Mouse (Mus musculus) CH12.LX (cell line): ENCODE results near the gene Nfatc2. TPM values are rescaled to one million over a fixed set of nuclear protein-coding genes. Genes with fewer than 3 reads are reported as not detected.

Source experiments
- DNase-seq: peaks from one replicate; pipeline ENCODE4 v3.0.0-alpha.2; 2013; ENCODE audit errors: extremely low read depth
- H3K27ac ChIP-seq: 2 replicates; pipeline ENCODE4 v1.5.1; 2012; ENCODE audit warnings: low read depth, mild to moderate bottlenecking, control low read depth, moderate library complexity; ENCODE audit not compliant: insufficient read depth
- H3K27me3 ChIP-seq: replicated peaks from 2 replicates; pipeline ENCODE3; 2012; ENCODE audit warnings: inconsistent platforms
- H3K36me3 ChIP-seq, 2 experiments: replicated peaks in 1 of 2; 2 replicates each; pipeline versions ENCODE3 to v1.6.1; 2012; ENCODE audit warnings: inconsistent platforms in 1 of 2, low read length in 1 of 2, mild to moderate bottlenecking in 1 of 2, mixed read lengths in 1 of 2, moderate library complexity in 1 of 2; ENCODE audit not compliant: control insufficient read depth in 1 of 2, insufficient read depth in 1 of 2
- H3K4me1 ChIP-seq, 2 experiments: 2 replicates each; pipeline ENCODE4 v1.6.1; 2012; ENCODE audit warnings: inconsistent platforms in 1 of 2, moderate library complexity in 1 of 2; ENCODE audit not compliant: insufficient read depth in 2 of 2, control insufficient read depth in 1 of 2
- H3K4me2 ChIP-seq: 2 replicates; pipeline ENCODE4 v1.6.1; 2012; ENCODE audit warnings: low read depth, mild to moderate bottlenecking, control low read depth; ENCODE audit not compliant: poor library complexity, insufficient read depth, severe bottlenecking
- H3K4me3 ChIP-seq, 3 experiments: fragments of 150-350 bp in 1 of 3; sonication (generic) in 1 of 3; replicated peaks in 1 of 3; 2 replicates each; pipeline versions ENCODE3 to v1.5.1; 2011 to 2012; ENCODE audit warnings: low read depth in 2 of 3, low read length in 2 of 3, mild to moderate bottlenecking in 2 of 3, moderate library complexity in 2 of 3, control low read depth in 1 of 3, improper control_type of control experiment in 1 of 3, inconsistent platforms in 1 of 3, mixed read lengths in 1 of 3; ENCODE audit not compliant: poor library complexity in 1 of 3
- H3K79me2 ChIP-seq: replicated peaks from 2 replicates; pipeline ENCODE4 v1.6.1; 2012; ENCODE audit warnings: mild to moderate bottlenecking, moderate library complexity; ENCODE audit not compliant: control insufficient read depth, poor library complexity, insufficient read depth, severe bottlenecking; ENCODE audit errors: extremely low read depth
- H3K9ac ChIP-seq: 2 replicates; pipeline ENCODE4 v1.6.1; 2012; ENCODE audit warnings: low read depth, mild to moderate bottlenecking, control low read depth, moderate library complexity; ENCODE audit not compliant: insufficient read depth
- H3K9me3 ChIP-seq: replicated peaks from 2 replicates; pipeline ENCODE3; 2012; ENCODE audit warnings: low read length, inconsistent platforms, mixed read lengths
- CHD2 ChIP-seq: IDR thresholded peaks from 2 replicates; pipeline ENCODE4 v1.6.1; 2011; ENCODE audit warnings: low read length, improper control_type of control experiment
- CTCF ChIP-seq, 2 experiments: IDR thresholded peaks in 1 of 2; conservative IDR thresholded peaks in 1 of 2; 2 replicates each; pipeline ENCODE4 v1.5.1; 2011 to 2012; ENCODE audit warnings: low read depth in 2 of 2, low read length in 2 of 2, improper control_type of control experiment in 1 of 2, inconsistent platforms in 1 of 2, mild to moderate bottlenecking in 1 of 2, moderate library complexity in 1 of 2
- EP300 ChIP-seq: IDR thresholded peaks from 2 replicates; pipeline ENCODE4 v1.6.1; 2011; ENCODE audit warnings: low read length, improper control_type of control experiment
- ETS1 ChIP-seq: conservative IDR thresholded peaks from 2 replicates; pipeline ENCODE4 v1.6.1; 2012; ENCODE audit warnings: low read depth, mild to moderate bottlenecking, inconsistent platforms, low read length, improper control_type of control experiment, moderate library complexity
- GABPA ChIP-seq: IDR thresholded peaks from 2 replicates; pipeline ENCODE4 v1.6.1; 2012; ENCODE audit warnings: low read depth, low read length, improper control_type of control experiment, inconsistent platforms; ENCODE audit not compliant: insufficient replicate concordance
- JUN ChIP-seq: IDR thresholded peaks from 2 replicates; pipeline ENCODE4 v1.6.1; 2011; ENCODE audit warnings: low read depth, mild to moderate bottlenecking, low read length, improper control_type of control experiment, moderate library complexity; ENCODE audit not compliant: insufficient read depth
- MAZ ChIP-seq: IDR thresholded peaks from 2 replicates; pipeline ENCODE4 v1.6.1; 2012; ENCODE audit warnings: low read depth, mild to moderate bottlenecking, inconsistent platforms, low read length, improper control_type of control experiment, moderate library complexity
- MEF2A ChIP-seq: IDR thresholded peaks from 2 replicates; pipeline ENCODE4 v1.6.1; 2014; ENCODE audit warnings: low read depth, mild to moderate bottlenecking, inconsistent platforms, low read length, improper control_type of control experiment, borderline replicate concordance
- MXI1 ChIP-seq: IDR thresholded peaks from 2 replicates; pipeline ENCODE4 v1.6.1; 2011; ENCODE audit warnings: mild to moderate bottlenecking, low read depth, low read length, improper control_type of control experiment
- MYC ChIP-seq: IDR thresholded peaks from 2 replicates; pipeline ENCODE4 v1.6.1; 2011; ENCODE audit warnings: low read depth, mild to moderate bottlenecking, improper control_type of control experiment, low read length
- NRF1 ChIP-seq: IDR thresholded peaks from 2 replicates; pipeline ENCODE4 v1.6.1; 2014; ENCODE audit warnings: low read depth, mild to moderate bottlenecking, inconsistent platforms, low read length, improper control_type of control experiment, moderate library complexity
- PAX5 ChIP-seq: IDR thresholded peaks from 2 replicates; pipeline ENCODE4 v1.6.1; 2012; ENCODE audit warnings: low read length, inconsistent platforms, mixed read lengths
- RAD21 ChIP-seq: IDR thresholded peaks from 2 replicates; pipeline ENCODE4 v1.6.1; 2011; ENCODE audit warnings: low read depth, mild to moderate bottlenecking, low read length, improper control_type of control experiment, moderate library complexity
- RCOR1 ChIP-seq: conservative IDR thresholded peaks from 2 replicates; pipeline ENCODE4 v1.6.1; 2012; ENCODE audit warnings: low read depth, mild to moderate bottlenecking, inconsistent platforms, low read length, improper control_type of control experiment
- ZC3H11A ChIP-seq: IDR thresholded peaks from 2 replicates; pipeline ENCODE4 v1.6.1; 2012; ENCODE audit warnings: low read depth, mild to moderate bottlenecking, inconsistent platforms, low read length, improper control_type of control experiment
- ZKSCAN1 ChIP-seq: IDR thresholded peaks from 2 replicates; pipeline ENCODE4 v1.6.1; 2012; ENCODE audit warnings: low read depth, inconsistent platforms, low read length, improper control_type of control experiment, borderline replicate concordance
- ZNF384 ChIP-seq: IDR thresholded peaks from 2 replicates; pipeline ENCODE4 v1.6.1; 2012; ENCODE audit warnings: low read depth, low read length, improper control_type of control experiment, inconsistent platforms
- dilution Hi-C: fragments of 300-500 bp; cut with MboI; formaldehyde crosslinking; loops from 2 replicates; pipeline ENCODE4 v1.14.3; 2020; ENCODE audit warnings: low sequenced_read_pairs; ENCODE audit not compliant: extremely low pct_unique_long_range_greater_than_20kb, extremely low pct_ligation_motif_present
- in situ Hi-C: fragments of 300-500 bp; cut with MboI; formaldehyde crosslinking; loops from 3 replicates; pipeline ENCODE4 v1.14.3; 2019; ENCODE audit warnings: low sequenced_read_pairs, low pct_ligation_motif_present, low pct_unique_long_range_greater_than_20kb, mixed read lengths
- polyA plus RNA-seq: library from polyadenylated mRNA; unstranded; fragments of >175 nt; gene quantifications from 2 replicates; pipeline ENCODE4 v1.2.1, GENCODE M21; 2012; ENCODE audit warnings: low read depth; ENCODE audit not compliant: insufficient read length
- total RNA-seq, 2 experiments: library from RNA; depleted of rRNA; stranded (reverse); fragments of 300-350 nt in 1 of 2; fragments of >200 nt in 1 of 2; gene quantifications; 2 replicates each; pipeline ENCODE4 v1.2.3; 2012 to 2014

Nfatc2 gene
- total and polyA plus RNA-seq, 3 experiments = 1.8 to 4.8 (median 3.6) TPM

- Histone ChIP-seq H3K36me3 (peaks cover 6 to 78% of the 10 kb centered on the region in 2 experiments), H3K4me1 (peaks cover 22 to 36% of the 10 kb centered on the region in 2 experiments), H3K9me3 (no peaks in the 10 kb centered on the region), H3K27ac (no peak overlapping the region), H3K4me2 (no peak overlapping the region), H3K4me3 (no peak overlapping the region), H3K9ac (no peak overlapping the region), H3K27me3 (no peaks in the 10 kb centered on the region), H3K79me2 (no peaks in the 10 kb centered on the region; the same call in 1 of the 2 replicates)
- in situ Hi-C loops = no loop called here
- DNase-seq = no peak
- dilution Hi-C loops = no loop called here
- TF ChIP-seq MXI1 (no peak), CTCF (conservative IDR thresholded peaks at IDR 0.05 in 1 of 2, IDR thresholded peaks at IDR 0.05 in 1 of 2; ENCODE audit: low read depth in 2 of 2, low read length in 2 of 2) (no peak), MYC (no peak), MAZ (no peak), ZKSCAN1 (no peak), NRF1 (no peak)
Measured at GRCm38 (mm10) chr2:168552405-168552804, 49.1 kb downstream of the Nfatc2 start.

GRCm38 (mm10) chr2:168551218-168551617 lies 50.2 kb downstream of the Nfatc2 start:
- no peaks in the 10 kb centered on the region; the same call in 1 of the 2 replicates for H3K79me2 ChIP-seq
- H3K27ac ChIP-seq = no peak overlapping the region
- dilution Hi-C loops (no loop called here), in situ Hi-C loops (no loop called here)
- H3K4me2 ChIP-seq = no peak overlapping the region
- peaks cover 16 to 26% of the 10 kb centered on the region in 2 experiments for H3K4me1 ChIP-seq
- H3K27me3 ChIP-seq = no peaks in the 10 kb centered on the region
- no peak for DNase-seq
- H3K36me3 ChIP-seq = peaks cover 6 to 79% of the 10 kb centered on the region in 2 experiments
- H3K4me3 ChIP-seq = no peak overlapping the region
- TF ChIP-seq RCOR1 (no peak), ETS1 (no peak), EP300 (no peak), CHD2 (no peak), RAD21 (no peak), NRF1 (no peak), ZNF384 (no peak), GABPA (no peak), MEF2A (no peak), PAX5 (no peak), ZC3H11A (no peak), JUN (no peak)
- no peak overlapping the region for H3K9ac ChIP-seq
- no peaks in the 10 kb centered on the region for H3K9me3 ChIP-seq
